Mouse (Mus musculus): ENCODE results near the gene Ncstn.

- TF ChIP-seq GATA1 (IDR thresholded peaks at IDR 0.05; ENCODE audit: low read length) (no peak), TAL1 (IDR thresholded peaks at IDR 0.05; ENCODE audit: low read length) (no peak)
These were observed 10.0 kb downstream of the Ncstn start for GRCm38 (mm10) chr1:172072604-172073003.
